Mouse (Mus musculus) left cerebral cortex, adult 8-10 months (tissue): ENCODE measurements around the gene Arhgap25. TPM values are rescaled to one million over a fixed set of nuclear protein-coding genes. Genes with fewer than 3 reads are reported as not detected.

Experiments used
- DNase-seq, 2 experiments: peaks; one replicate each; pipeline ENCODE4 v3.0.0; 2022; ENCODE audit warnings: low spot score in 2 of 2
- total RNA-seq, 4 experiments: library from RNA; stranded (reverse); gene quantifications; 2 replicates each; pipeline ENCODE4 v1.2.4; 2022

The Arhgap25 gene
- total RNA-seq, 4 experiments from 2014 or later, result 10.0 to 13.5 (median 12.1) TPM

DNA sequence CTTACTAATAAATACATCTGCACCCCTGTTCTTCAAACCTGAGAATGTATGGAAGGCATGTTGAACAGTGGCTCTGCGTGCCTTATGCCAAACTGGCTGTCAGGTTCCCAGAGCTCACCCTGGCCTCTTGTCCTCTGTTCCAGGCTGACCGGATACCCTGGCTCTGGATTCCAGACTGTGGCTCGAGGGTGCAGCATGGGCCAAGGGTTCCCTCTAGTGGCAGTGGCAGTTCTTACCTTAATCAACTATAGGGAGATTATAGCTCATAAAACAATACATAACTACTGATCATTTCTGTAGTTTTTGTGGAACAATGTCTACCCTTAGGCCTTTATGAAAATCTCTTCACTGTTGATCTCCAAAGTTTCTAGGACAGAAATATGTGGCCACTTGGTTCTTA lies 82.0 kb downstream of the Arhgap25 start:
- no peak for DNase-seq

DNA sequence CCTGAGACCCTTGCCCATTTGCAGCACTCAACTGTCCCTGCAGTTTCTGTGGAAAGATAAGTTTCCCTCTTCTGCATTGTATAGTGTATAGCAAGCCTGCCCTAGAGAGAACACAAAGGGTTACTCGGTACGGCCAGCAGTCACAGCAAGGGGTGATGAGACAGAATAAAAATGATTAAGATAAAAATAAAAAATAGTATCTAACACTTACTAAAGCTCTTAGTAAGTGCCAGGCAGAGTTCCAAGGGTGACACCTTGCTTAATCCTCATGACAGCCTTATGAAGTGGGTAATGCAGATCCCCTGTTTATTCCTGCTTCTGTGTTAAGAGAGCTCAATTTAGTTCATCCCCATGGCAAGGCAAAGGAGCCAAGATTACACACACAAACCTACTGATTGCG lies 83.5 kb downstream of the Arhgap25 start:
- no peak for DNase-seq

DNA sequence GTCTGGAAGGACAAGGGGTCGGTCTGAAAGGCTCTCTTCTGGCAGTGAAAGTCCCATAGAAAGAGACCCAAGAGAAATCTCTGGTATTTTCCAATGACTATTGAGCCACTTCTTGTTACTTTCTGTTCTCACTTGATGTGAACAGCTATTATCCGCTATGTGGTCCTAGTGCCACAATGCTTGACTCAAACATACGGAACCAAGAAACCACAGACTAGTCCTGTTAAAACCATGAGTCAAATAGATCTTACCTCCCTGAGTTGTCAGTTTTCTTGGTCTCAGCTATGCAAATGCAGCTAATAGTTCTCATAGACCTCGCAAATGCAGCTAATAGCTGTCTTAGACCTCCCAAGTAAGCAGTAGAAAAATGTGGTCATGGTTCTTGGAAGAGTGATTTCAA lies 85.8 kb downstream of the Arhgap25 start:
- DNase-seq, result no peak

DNA sequence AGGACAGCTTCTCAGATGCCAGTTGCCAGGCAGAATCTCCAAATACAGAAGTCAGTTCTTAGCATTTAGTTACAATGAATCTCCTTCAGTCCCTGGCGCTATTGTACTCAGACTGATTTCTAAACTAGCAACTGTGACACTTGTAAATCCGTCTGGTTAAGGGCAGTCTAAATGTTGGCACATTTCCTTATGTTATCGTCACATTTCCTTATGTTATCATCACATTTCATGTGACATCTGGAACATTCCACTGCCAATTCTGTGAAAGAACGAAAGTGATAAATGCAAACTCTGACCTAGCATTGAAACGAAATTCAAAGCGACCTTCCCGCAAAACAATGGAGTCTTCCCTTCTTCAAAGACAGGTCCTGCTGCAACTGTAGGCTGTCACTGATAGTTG lies 87.8 kb downstream of the Arhgap25 start:
- no peak for DNase-seq

DNA sequence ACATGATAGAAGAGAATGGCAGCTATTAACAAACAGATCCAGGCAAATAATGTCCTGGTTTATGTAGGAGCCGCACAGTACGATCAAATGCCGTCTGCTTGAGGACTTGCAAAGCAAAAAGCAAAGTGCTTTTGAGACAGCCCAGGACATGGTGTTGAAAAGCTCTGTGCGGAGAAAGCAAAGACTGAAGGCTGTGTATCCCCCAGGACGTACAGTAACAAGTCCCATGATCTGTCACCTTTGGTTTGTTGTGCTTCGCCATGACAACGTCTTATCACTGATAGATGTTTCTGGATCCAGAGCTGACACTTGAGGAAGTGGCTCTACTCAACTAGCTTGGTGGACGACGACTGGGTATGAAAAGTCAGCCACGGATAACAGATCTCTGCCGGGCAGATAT lies 89.8 kb downstream of the Arhgap25 start:
- DNase-seq, result no peak

- DNase-seq, result no peak
Observed at GRCm38 (mm10) chr6:87436745-87437144, 96.3 kb downstream of the Arhgap25 start.

- DNase-seq, result no peak
Observed at GRCm38 (mm10) chr6:87435791-87436190, 97.3 kb downstream of the Arhgap25 start.

DNA sequence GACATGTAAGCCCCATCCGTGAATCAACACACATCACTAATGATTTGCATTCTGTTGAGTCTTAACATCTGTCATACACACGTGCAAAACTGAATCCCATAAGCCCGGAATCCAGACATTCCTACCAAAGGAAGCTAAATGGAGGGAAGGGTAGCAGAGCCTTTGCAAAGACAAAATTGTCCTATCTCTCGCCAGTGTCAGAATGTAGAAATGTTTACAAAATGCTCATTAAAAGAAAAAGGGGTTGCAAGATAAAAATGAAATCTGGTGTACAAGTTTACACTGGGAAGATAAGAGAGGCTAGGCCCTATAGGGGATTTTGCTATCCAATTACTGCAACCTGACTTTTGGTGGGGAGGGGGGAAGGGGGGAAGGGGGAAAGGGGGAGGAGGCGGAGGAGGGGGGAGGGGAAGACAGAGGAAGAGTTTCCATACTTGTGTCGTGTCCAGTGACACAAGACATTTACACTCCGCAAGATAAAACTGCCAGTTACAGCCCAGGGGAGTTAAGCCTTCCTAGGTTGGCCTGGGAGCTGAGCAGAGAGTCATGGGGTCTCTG lies 104.5 kb downstream of the Arhgap25 start, which contains the start of gene Bmp10:
TSS of gene Bmp10 (plus strand) at position 508 of the 558 bp plus-strand sequence.
- no peak for DNase-seq

- no peak for DNase-seq
Observed at GRCm38 (mm10) chr6:87427616-87428015, 105.4 kb downstream of the Arhgap25 start.

- DNase-seq, result no peak
Observed at GRCm38 (mm10) chr6:87426954-87427353, 106.1 kb downstream of the Arhgap25 start.

DNA sequence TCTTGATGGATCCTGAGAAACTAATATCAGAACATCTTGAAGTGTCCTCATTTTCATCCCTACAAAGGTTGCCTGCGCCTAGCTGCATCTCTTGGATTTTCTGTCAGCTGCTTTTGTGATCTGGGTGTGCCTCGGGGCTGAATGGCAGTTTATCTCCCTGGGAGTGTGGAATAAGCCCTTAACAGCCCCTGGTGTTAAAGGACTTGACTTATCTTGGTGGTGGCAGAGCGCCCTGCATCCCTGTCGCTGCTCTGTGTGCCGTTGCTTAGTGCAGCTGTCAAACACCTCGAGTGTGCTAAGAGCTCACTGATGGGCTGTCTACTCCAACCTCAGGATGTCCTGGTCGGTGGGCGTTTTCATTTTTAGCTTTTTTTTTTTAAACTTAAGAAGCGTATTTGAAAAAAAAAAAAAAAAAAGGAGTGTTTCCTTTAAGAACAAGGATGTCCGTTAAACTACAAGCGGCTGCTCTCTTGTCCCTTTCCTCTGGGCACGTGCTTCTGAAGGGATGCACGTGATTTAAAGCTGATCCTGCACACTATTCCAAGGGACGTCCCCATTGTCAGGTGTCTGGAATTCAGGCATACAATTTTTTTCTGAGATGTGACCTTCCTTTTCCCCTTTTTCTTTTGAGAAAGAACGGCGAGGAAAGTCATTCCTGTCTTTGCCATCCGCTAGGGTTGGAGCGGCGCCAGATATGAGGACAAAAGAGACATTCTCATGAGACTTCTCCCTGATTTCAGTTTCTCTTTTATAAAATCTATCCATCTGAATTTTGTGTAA lies 108.8 kb downstream of the Arhgap25 start:
- DNase-seq, result no peak

DNA sequence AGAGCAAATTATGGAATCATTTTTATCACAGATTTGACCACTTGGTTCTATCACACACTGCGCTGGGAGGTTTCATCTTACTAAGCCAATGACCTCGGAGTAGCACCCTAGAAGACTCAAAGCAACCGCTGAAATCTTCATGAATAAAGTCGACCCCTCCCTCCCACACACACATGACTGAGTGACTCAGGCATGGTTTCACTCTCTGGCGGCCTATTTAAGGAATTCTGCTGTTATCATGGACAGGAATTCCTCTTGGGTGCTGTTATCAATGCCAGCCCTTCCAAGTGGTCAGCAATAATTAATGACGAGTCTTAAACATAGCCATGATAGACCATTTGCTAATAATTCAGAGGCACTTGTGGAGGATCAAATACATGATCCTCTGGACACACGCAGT lies 110.8 kb downstream of the Arhgap25 start:
- DNase-seq, result no peak

DNA sequence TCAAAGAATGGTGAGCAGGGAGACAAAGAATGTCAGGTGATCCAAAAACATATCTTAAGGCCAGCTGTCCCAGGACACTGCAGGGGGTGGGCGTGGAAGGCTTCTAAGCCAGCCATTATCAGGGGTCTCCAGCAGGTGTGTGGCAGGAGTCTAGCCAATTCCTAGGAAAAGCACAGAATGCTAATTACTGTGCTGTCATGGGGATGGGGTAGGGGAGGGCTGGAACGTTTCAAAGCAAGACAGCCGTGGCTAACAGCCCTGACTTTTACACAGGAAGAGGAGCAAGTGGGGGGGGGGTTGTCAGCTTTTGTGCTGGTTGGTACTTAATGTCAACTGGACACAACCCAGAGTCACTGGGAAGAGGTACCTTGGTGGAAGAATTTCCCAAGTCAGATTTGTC lies 121.0 kb downstream of the Arhgap25 start:
- DNase-seq, result no peak

Other genes with a start within 250 kb of the Arhgap25 start
- gene Antxr1, start 197.4 kb downstream of the Arhgap25 start, total RNA-seq, result 10 to 100 TPM; 15.7 to 18.7 (median 16.2) TPM
- gene Gkn1, start 182.3 kb downstream of the Arhgap25 start, total RNA-seq, result under 1 TPM in 1 of 4 experiments, not detected in 3; 0.30 TPM
- gene Gkn2, start 159.9 kb downstream of the Arhgap25 start, total RNA-seq, result not detected
- gene Gkn3, start 144.3 kb downstream of the Arhgap25 start, total RNA-seq, result 1 to 10 TPM; 3.6 to 8.7 (median 5.3) TPM
- not detected for gene Bmp10, start 104.3 kb downstream of the Arhgap25 start, total RNA-seq
- under 1 TPM; 0.34 to 0.46 (median 0.40) TPM for gene Prokr1, start 57.5 kb upstream of the Arhgap25 start, total RNA-seq
- 10 to 100 TPM in 1 of 4 experiments, 1 to 10 TPM in 3; 8.2 to 10.3 (median 9.2) TPM for gene Aplf, start 138.9 kb upstream of the Arhgap25 start, total RNA-seq
- gene Efcc1, start 197.6 kb upstream of the Arhgap25 start, total RNA-seq, result 1 to 10 TPM; 4.6 to 9.6 (median 8.4) TPM
- gene Gp9, start 244.8 kb upstream of the Arhgap25 start, total RNA-seq, result 1 to 10 TPM in 3 of 4 experiments, under 1 TPM in 1; 0.72 to 1.4 (median 1.1) TPM